Mouse (Mus musculus): ENCODE data around the gene Snx1.

Snx1 gene

GRCm38 (mm10) chr9:66051493-66051892 lies 74.9 kb downstream of the Snx1 start:
- DNase-seq (ENCODE audit: low spot score in 2 of 2): no peak

GRCm38 (mm10) chr9:66049931-66050601 lies 76.3 kb downstream of the Snx1 start:
- no peak for DNase-seq (ENCODE audit: low spot score in 2 of 2)

GRCm38 (mm10) chr9:66043241-66043640 lies 83.1 kb downstream of the Snx1 start:
- no peak for DNase-seq (ENCODE audit: low spot score in 2 of 2)

- DNase-seq (ENCODE audit: low spot score in 2 of 2): no peak
Measured at GRCm38 (mm10) chr9:66042331-66042730, 84.1 kb downstream of the Snx1 start.

- DNase-seq (ENCODE audit: low spot score in 2 of 2): no peak
Measured at GRCm38 (mm10) chr9:66040801-66041200, 85.6 kb downstream of the Snx1 start.

- no peak for DNase-seq (ENCODE audit: low spot score in 2 of 2)
Measured at GRCm38 (mm10) chr9:66039290-66039689, 87.1 kb downstream of the Snx1 start.

GRCm38 (mm10) chr9:66038581-66038980 lies 87.8 kb downstream of the Snx1 start:
- DNase-seq (ENCODE audit: low spot score in 2 of 2): no peak
